Mouse (Mus musculus): ENCODE data around the gene Omd.

The Omd gene

DNA sequence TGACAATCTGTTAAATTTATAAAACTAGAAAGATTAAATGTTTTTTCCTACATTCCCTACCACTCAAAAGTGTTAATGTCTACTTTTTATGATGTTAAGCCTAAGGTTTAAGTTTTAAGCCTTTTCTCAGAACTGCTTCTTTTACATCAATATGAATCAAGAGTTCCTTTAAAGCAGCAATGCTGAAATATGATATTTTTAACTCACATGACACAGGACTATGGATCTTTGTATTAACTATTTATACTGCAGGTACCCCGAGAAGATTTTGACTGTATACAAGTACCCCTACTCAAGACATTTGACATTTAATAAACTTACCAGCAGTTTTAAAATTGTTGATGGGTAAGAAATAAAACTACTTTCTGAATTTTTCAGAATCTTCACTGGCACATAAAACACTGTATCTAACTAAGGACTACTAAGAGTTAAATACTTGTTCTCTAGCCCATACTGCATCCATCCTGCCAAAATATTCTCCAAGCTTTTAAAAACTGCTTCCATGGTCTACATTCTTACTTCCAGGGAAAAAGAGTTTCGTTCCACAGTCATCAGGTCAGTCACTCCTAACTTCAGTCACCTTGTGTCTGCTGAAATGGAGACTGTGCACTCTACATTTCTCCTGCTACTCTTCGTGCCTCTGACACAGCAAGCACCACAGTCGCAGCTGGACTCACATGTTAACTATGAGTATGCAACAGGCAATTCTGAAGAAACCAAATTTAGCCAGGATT, 26.5 kb downstream of the Omd start:
- DNase-seq (ENCODE audit: low read depth, low spot score), result no peak

- DNase-seq (ENCODE audit: low read depth, low spot score), result no peak
These were observed 34.8 kb downstream of the Omd start for GRCm38 (mm10) chr13:49617021-49617420.

DNA sequence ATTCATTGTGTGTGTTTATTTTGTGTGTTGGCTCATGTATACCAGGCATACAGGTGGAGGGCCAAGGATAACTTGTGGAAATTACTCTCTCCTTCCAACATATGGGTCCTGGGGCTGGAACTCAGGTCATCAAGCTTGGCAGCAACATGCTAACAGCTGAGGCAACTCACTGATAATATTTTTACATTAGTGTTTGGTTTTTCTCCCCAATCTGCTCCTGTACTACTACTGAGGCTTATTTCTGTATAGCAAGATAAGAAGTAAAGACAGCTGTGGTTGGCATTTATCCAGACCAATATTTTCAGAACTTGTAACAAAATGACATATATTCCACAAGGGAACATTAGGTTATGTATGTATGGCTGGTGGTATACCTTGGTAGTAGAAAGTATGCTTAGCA, 36.1 kb downstream of the Omd start:
- no peak for DNase-seq (ENCODE audit: low read depth, low spot score)

DNA sequence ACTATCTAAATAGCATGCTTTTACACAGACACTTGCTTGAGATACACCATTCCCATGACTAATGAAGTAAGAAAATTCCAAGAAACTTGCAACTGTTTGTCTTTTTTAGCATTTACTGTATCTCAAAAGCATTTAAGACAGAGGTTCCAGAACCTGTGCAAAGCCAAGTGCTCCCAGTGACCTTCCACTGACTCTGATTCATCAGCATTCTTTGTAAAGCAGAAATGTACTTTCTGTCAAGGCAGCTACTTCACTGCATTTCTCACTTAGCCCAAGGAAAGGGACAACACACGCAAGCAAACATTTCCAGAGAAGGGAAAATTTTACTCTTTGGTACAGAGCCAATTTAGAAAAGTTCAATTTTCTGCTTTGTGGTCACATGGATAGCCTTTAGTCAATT, 41.0 kb downstream of the Omd start:
- no peak for DNase-seq (ENCODE audit: low read depth, low spot score)

GRCm38 (mm10) chr13:49628167-49628566, 45.9 kb downstream of the Omd start:
- DNase-seq (ENCODE audit: low read depth, low spot score), result no peak

- no peak for DNase-seq (ENCODE audit: low read depth, low spot score)
These were observed 46.8 kb downstream of the Omd start for GRCm38 (mm10) chr13:49629076-49629475.

GRCm38 (mm10) chr13:49639965-49640364, 57.7 kb downstream of the Omd start:
- DNase-seq (ENCODE audit: low read depth, low spot score), result no peak
